Comparison of ENCODE assay signal across 8 mouse cellular contexts in the genomic region with DNA sequence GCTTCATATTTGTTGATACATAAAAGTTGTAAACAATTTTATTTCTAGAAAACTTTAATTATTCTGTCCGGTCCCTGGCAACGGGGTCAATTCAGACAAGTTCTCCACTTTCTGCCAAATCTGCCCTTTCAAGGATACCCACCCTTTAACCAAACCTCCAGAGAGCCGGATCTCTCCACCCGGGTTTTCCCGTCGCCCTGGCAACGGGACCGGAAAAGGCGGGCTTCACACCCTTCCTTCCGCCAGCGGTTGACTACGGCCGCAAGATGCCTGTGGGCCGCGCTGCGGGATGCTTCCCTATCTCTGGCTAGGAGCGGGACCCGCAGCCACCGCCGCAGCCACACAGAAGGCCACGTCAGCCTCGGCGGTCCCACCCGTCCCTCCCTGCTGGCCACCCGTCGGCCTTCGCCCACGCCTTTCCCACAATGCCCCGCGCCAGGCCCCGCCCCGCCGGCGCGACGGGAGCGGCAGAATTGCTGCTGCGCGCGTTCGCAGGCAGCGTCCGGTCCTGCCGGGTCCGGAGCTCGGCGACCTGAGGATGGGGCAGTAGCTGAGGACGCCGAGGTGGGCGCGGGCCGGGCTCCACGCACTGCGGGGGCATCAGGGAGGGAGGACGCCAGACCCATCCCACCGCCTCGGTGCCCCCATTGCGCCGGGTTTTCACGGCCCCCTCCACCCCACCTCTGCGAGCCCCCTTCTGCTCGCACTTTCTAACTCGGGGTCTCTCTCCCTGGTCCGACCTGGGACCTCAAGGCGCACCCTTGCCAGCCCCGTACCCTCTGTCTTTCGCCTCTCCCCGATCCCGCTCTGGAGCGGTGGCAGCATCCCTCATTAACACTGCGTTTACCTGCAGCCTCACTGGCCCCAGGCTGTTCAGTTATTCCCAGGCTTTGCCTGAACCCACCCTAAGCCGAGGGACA. TPM values are rescaled to one million over a fixed set of nuclear protein-coding genes. Genes with fewer than 3 reads are reported as not detected.
DNase-seq lines count a peak whose midpoint lies in the region; ATAC-seq and TF ChIP-seq lines count a peak whose summit lies in the region.

A gene (plus strand): TSS at position 225 of the 920 bp plus-strand sequence.

- peak; percentile 96 for DNase-seq in A20 (ENCODE audit: low read depth, low spot score)
- DNase-seq in heart, adult 9 months (ENCODE audit: low spot score in 2 of 2) = peak; percentile 94
- DNase-seq in monocyte, adult 2 months (ENCODE audit: low read depth in 1 of 2, low spot score in 2 of 2) = peak; percentile 82 to 84
- peak; percentile 86 to 90 for DNase-seq in spleen, postnatal 36 days (ENCODE audit: low spot score in 2 of 2)

- peak within 1 kb of the TSS; percentile 90 for H3K27ac ChIP-seq in bone marrow macrophage, adult 2 months (ENCODE audit: insufficient read depth, low read depth, low read length)
- peak within 1 kb of the TSS; percentile 68 for H3K27ac ChIP-seq in embryonic fibroblast, embryonic 13.5 days (ENCODE audit: insufficient read depth, low read length)
- H3K27ac ChIP-seq in kidney, embryonic 14.5 days (ENCODE audit: low read depth, low read length) = peak within 1 kb of the TSS; percentile 98
- peak within 1 kb of the TSS; percentile 95 for H3K27ac ChIP-seq in limb, embryonic 15.5 days

- peak within 1 kb of the TSS; percentile 94 for H3K9ac ChIP-seq in kidney, embryonic 14.5 days (ENCODE audit: low read depth, low read length)
- peak within 1 kb of the TSS; percentile 89 for H3K9ac ChIP-seq in limb, embryonic 15.5 days

- no peaks in the 10 kb centered on the region for H3K27me3 ChIP-seq in kidney, embryonic 14.5 days (ENCODE audit: control insufficient read depth, insufficient read depth, low read length)
- H3K27me3 ChIP-seq in limb, embryonic 15.5 days = no peaks in the 10 kb centered on the region

- peak within 1 kb of the TSS; percentile 62 for H3K4me3 ChIP-seq in bone marrow macrophage, adult 2 months (ENCODE audit: insufficient read depth, low read length)
- peak within 1 kb of the TSS; percentile 97 for H3K4me3 ChIP-seq in embryonic fibroblast, embryonic 13.5 days (ENCODE audit: insufficient read depth, low read length)
- peak within 1 kb of the TSS; percentile 93 for H3K4me3 ChIP-seq in kidney, embryonic 14.5 days (ENCODE audit: low read length)
- H3K4me3 ChIP-seq in limb, embryonic 15.5 days = peak within 1 kb of the TSS; percentile 87

- no peak; the same call in 1 of the 2 replicates for TF ChIP-seq POLR2A in bone marrow macrophage, adult 2 months (IDR thresholded peaks at IDR 0.05; ENCODE audit: borderline replicate concordance, low read depth, low read length)
- TF ChIP-seq POLR2A in embryonic fibroblast, embryonic 13.5 days (IDR thresholded peaks at IDR 0.05; ENCODE audit: low read depth, low read length) = peak; percentile 96

- H3K4me1 ChIP-seq in bone marrow macrophage, adult 2 months (ENCODE audit: control insufficient read depth, insufficient read depth, low read length) = no peaks in the 10 kb centered on the region
- H3K4me1 ChIP-seq in embryonic fibroblast, embryonic 13.5 days (ENCODE audit: control insufficient read depth, insufficient read depth, low read length) = no peaks in the 10 kb centered on the region
- H3K4me1 ChIP-seq in kidney, embryonic 14.5 days (ENCODE audit: control insufficient read depth, insufficient read depth, low read length) = peaks cover 6% of the 10 kb centered on the region; the same call in 1 of the 2 replicates
- H3K4me1 ChIP-seq in limb, embryonic 15.5 days = peaks cover 6% of the 10 kb centered on the region; the same call in 1 of the 2 replicates

- no peaks in the 10 kb centered on the region for H3K9me3 ChIP-seq in kidney, embryonic 14.5 days (ENCODE audit: control insufficient read depth, low read length)
- no peaks in the 10 kb centered on the region for H3K9me3 ChIP-seq in limb, embryonic 15.5 days

- peak within 1 kb of the TSS; percentile 74 for H3K4me2 ChIP-seq in kidney, embryonic 14.5 days (replicated peaks; ENCODE audit: low read depth, low read length)
- peak within 1 kb of the TSS; percentile 67 for H3K4me2 ChIP-seq in limb, embryonic 15.5 days

- peak; percentile 98 for ATAC-seq in kidney, embryonic 14.5 days (ENCODE audit: low FRiP score, low TSS enrichment)
- ATAC-seq in limb, embryonic 15.5 days (ENCODE audit: insufficient number of reproducible peaks, low FRiP score, low TSS enrichment, low read depth) = peak; percentile 82

- WGBS in kidney, embryonic 14.5 days = under 1% methylated on average over 69 of the region's 72 CpGs
- WGBS in limb, embryonic 15.5 days = under 1% methylated on average over 72 of the region's 72 CpGs

- H3K36me3 ChIP-seq in kidney, embryonic 14.5 days (ENCODE audit: control insufficient read depth, insufficient read depth, low read length) = peaks cover 14% of the 10 kb centered on the region; the same call in 1 of the 2 replicates
- peaks cover 6% of the 10 kb centered on the region for H3K36me3 ChIP-seq in limb, embryonic 15.5 days

- TF ChIP-seq CTCF in bone marrow macrophage, adult 2 months (IDR thresholded peaks at IDR 0.05; ENCODE audit: low read depth, low read length) = no peak
- no peak for TF ChIP-seq CTCF in embryonic fibroblast, embryonic 13.5 days (IDR thresholded peaks at IDR 0.05; ENCODE audit: borderline replicate concordance, insufficient read depth, low read length)

RNA-seq across cellular contexts. Expression of the gene that starts here (rescaled TPM):
- polyA plus RNA-seq in bone marrow macrophage, adult 2 months (2012; ENCODE audit: insufficient read depth, insufficient read length, missing spikeins) = 41.0 and 44.0 TPM in 2 replicates
- 132 and 136 TPM in 2 replicates for polyA plus RNA-seq in embryonic fibroblast, embryonic 13.5 days (2011; ENCODE audit: insufficient read length, low read depth, missing spikeins)
- polyA plus RNA-seq in kidney, embryonic 14.5 days (2014; fragmentation: Nextera tagmentation; extraction: Ambion mirVana) = 67.7 and 105 TPM in 2 replicates
- polyA plus RNA-seq in limb, embryonic 15.5 days (2015; fragmentation: Nextera tagmentation; extraction: Ambion mirVana) = 66.1 and 69.4 TPM in 2 replicates

Comparison
In these comparisons a context has a peak if more than half of its experiments do, and no peak if none do; other contexts are left out.
1. Peak in every context shown above with its lines: DNase-seq, ATAC-seq, H3K4me3 ChIP-seq and H3K27ac ChIP-seq.